Mouse (Mus musculus) kidney, adult 11 months (tissue): Measurements from ENCODE around the gene Jmjd8.
"Not testable (repeated sequence)": the region's sequence is repeated elsewhere in the genome, so short reads cannot be mapped to it uniquely, and the experiment has no call there.

Experiments
- DNase-seq: peaks from one replicate; pipeline ENCODE4 v3.0.0; 2022

Gene Jmjd8

DNA sequence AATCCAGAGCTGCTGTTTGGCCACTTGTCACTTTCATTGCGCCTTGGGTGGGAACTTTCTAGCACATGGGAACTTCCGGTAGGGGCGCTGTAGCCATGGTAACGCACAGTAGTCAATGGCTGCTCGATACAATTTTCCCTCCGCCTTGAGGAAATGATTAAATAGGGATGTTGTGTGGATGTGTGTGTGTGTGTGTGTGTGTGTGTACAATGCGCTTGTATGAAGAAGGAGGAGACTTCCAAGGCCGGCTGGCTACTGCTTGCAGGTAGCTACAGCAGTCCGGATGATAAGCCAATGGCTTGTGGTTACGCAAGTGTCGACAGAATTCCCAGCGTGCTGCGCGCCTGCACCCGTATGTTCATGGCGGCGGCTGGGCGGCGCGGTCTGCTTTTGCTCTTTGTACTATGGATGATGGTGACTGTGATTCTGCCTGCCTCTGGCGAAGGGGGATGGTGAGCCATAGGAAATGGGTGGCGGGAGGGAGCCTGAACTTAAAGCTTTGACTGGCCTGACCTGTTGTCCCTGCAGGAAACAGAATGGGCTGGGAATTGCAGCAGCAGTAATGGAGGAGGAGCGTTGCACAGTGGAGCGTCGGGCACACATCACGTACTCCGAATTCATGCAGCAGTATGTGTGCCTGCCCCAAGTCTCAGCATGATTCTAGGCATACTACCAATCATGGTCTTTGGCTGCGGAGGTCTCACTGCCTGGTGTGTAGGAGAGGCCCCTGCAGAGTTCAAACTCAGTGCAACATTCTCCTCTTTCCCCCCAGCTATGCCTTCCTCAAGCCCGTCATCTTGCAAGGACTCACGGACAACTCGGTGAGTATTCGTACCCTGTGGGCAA is at the start of gene Jmjd8:
Gene Jmjd8 (plus strand): TSS at position 156 of the 846 bp plus-strand sequence.
- peak; percentile 84 for DNase-seq

- no peak for DNase-seq
Observed at GRCm38 (mm10) chr17:25781339-25781738, 47.3 kb upstream of the Jmjd8 start.

GRCm38 (mm10) chr17:25783086-25783485 is 45.6 kb upstream of the Jmjd8 start:
- DNase-seq = no peak

- no peak for DNase-seq
Observed at GRCm38 (mm10) chr17:25783861-25784574, 44.6 kb upstream of the Jmjd8 start.

GRCm38 (mm10) chr17:25785281-25785745 is 43.4 kb upstream of the Jmjd8 start, which contains the start of gene Haghl:
Gene Haghl (minus strand): TSS chr17:25785673.
- peak; percentile 96 for DNase-seq

DNA sequence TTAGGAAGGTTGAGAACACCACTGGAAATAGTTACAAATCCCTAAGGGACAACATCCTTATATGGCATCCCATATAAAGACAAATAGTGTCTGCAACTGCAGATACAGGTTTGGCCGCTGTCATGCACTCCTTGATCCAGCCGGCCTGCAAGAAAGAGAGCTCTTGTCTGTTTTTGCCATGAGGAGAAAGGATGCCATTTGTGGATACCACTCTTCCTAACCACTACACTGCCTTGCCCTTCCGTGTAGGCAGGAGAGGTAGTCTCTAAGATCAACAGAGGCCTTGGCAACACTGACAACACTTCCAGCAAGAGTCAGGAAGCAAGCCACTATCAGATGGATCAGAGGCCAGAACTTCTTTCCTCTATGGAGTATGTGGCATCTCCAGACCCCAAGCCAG is 42.4 kb upstream of the Jmjd8 start, which contains the start of gene Ccdc78:
Gene Ccdc78 (plus strand): TSS at position 301 of the 400 bp plus-strand sequence.
- DNase-seq = no peak

- DNase-seq = no peak
Observed at GRCm38 (mm10) chr17:25786781-25787504, 41.7 kb upstream of the Jmjd8 start.

DNA sequence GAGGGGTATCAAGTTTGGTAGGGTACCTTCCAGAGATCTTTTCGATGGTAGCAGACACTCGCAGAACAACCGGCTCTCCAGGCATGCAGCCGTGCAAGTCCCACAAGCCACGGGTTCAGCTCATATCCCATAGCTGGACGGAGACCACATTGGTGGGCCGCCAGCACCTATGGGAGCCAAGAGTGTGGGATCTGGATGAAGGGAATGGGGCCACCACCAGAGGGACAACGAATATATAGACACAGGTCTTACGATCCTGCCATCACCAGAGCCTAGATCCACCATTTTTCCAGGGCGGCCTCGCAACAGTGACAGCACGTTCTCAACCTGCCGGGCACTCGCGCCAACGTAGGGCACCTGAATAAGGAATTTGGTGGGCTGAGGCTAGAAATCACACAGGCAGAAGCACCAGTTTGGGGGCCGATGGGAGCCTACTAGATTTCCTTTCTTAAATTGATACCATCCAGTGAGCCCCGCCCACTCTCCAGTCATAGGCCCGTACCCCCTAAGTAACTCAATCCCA is 37.3 kb upstream of the Jmjd8 start:
- no peak for DNase-seq

GRCm38 (mm10) chr17:25791843-25792527 is 36.7 kb upstream of the Jmjd8 start:
- peak; percentile 73 for DNase-seq

DNA sequence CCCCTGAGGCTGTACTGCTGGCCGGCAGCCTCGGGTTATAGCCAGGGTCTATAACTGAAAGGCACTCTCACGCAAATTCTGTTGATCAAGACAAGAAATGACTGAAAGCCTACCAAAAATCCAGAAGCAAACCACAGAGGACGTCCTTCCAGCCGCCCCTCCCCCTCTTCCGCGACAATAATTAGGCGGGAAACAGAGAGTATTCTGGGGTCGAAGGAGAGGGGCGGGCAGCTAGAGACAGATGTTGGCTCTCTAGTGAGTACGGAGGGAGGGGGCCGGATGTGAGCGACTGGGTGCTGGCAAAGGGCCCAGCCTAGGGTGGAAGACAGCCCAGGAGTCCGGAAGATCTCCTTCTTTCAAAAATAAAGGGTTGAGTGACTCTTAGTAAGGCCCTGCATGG is 36.1 kb upstream of the Jmjd8 start, which contains the start of gene Fam173a:
Gene Fam173a (minus strand): TSS at position 287 of the 400 bp plus-strand sequence.
- peak; percentile 80 for DNase-seq

DNA sequence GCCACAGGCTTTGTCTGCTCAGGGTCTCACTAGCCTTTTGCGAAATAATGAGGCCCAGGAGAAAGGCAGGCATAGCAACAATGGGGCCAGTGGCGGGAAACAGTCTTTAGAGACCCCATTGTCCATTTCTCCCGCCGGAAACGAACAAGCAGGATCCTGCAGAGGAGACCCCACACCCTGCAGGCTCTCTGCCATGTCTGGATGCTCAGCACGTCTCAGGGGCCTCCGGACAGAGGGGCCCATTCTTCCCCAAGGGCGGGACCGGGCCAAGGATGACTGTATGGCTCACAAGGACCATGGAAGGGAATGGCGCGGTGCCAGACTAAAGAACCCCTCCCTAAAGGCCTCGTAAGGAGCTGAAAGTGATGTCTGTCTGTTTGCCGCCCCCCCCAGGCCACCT is 34.5 kb upstream of the Jmjd8 start:
- no peak for DNase-seq

GRCm38 (mm10) chr17:25794998-25795397 is 33.7 kb upstream of the Jmjd8 start:
- DNase-seq = no peak

- DNase-seq = peak; percentile 83
Observed at GRCm38 (mm10) chr17:25795609-25796092, 33.0 kb upstream of the Jmjd8 start, which contains the start of gene AC134908.4. Gene AC134908.4 (minus strand): TSS chr17:25795659.

DNA sequence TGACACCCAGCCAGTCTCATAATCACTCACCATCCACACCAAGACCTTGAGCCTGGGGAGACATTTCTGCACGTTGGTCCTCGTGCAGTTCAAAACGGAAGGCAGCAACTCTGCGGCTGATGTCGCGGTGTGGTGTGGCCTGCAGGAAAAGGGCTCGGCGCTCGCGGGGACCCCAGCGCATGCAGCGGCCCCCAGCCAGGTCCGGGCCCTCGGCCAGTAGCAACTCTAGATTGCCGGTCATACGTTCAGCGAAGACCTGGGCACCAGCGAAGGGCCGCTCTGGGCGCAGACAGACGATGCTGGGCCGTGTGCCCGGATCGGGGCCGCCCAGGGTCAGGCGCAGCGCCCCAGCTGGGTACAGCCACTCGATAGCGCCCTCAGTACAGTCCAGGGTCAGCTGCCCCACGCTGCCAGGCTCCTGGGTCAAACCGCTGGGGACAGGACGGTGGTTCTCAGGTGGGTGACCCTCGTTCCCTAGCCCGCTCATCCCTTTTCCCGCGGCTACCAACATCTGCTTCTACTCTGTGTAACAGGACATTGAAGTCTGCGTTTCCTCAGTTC is 32.4 kb upstream of the Jmjd8 start:
- no peak for DNase-seq

DNA sequence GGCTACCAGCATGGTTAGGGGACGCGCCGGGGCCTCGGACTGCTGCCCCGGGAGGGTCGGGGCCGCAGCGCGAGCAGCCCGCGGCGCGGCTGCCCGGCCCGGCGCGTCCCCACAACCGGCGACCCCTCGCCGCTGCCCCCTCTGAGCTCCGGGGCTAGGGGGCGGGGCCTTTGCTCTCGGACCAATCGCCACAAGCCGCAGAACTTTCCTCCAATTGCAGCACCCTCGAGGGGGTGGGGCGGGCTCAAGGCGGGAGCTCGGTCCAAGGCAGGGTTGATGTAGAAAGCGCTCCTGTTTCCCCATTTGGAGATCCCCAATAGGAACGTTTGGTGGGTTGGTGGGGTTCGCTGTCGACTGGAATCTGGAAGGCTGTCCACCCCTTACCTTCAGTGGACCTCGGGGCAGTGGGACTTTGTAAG is 31.7 kb upstream of the Jmjd8 start, which contains the start of gene Metrn:
Gene Metrn (minus strand): TSS at position 186 of the 419 bp plus-strand sequence.
- peak; percentile 83 for DNase-seq

GRCm38 (mm10) chr17:25801029-25801428 is 27.6 kb upstream of the Jmjd8 start:
- peak; percentile 77 for DNase-seq

DNA sequence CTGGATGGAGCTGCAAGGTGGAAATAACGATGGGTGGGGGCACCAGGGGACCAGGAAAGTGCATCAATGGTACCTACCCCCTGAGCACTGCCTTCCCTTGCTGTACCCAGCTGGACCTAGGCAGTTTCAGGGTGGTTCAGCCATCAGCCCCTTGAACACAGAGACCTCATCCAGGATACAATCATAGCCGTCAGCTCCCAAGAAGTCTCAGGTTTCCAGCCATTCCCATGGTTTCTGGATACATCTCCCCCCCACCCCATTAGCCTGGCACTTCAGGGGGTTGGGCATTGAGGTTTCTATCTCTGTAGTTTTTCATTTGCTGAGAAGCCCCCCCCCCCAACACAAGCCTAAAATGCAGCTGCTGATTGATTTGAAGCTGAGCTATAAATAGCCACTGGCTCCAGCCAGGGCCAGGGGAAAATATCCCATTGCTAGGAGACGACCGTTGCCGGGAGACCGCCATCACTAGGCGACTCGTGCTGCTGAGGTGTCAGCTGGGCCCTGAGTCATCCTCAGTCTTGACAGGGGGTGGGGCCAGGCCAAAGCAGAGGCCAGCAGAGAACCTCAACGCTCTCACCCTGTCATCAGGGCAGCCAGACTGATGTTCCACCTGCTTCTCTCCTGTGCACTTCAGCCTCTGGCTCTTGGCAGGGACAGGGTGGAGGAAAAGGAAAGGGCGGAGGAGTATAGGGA is 25.7 kb upstream of the Jmjd8 start:
- no peak for DNase-seq

GRCm38 (mm10) chr17:25806507-25806906 is 22.2 kb upstream of the Jmjd8 start:
- no peak for DNase-seq

GRCm38 (mm10) chr17:25807452-25807851 is 21.2 kb upstream of the Jmjd8 start:
- not testable (repeated sequence) for DNase-seq

DNA sequence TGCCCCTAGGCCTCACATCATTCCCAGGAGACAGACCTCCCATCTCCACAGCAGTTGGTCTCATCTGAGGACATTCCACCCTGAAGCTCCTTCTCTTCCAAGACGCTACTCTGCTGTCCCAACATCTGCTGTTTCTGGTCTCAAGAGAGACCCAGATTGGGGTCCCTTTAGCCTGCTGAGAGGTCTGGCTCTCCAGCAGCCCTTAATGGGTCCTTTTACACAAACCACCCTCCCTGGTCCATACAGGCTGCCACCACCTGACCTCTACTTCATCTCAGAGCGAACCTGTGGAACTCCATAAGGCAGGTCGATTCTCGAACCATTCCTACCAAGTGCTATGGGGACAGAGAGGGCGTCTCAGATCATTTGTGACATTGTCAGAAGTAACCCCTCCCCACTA is 20.6 kb upstream of the Jmjd8 start:
- no peak for DNase-seq
